Mouse (Mus musculus) neural tube, embryonic 13.5 days (tissue): ENCODE measurements around the gene Mdm2. TPM values are rescaled to one million over a fixed set of nuclear protein-coding genes. Genes with fewer than 3 reads are reported as not detected.
"Not testable (repeated sequence)": the region's sequence is repeated elsewhere in the genome, so short reads cannot be mapped to it uniquely, and the experiment has no call there.

Source experiments
- ATAC-seq: fragments of 200-750 bp; cut with Nextera tagmentation; 2 replicates; pipeline ENCODE4 v1.8.0; 2017; ENCODE audit warnings: low read depth, mild to moderate bottlenecking, moderate TSS enrichment, moderate library complexity
- H3K27ac ChIP-seq: fragments of 300-500 bp; sonication (generic); replicated peaks from 2 replicates; pipeline ENCODE4 v1.5.1; 2015; ENCODE audit warnings: moderate library complexity, mild to moderate bottlenecking, inconsistent platforms
- H3K27me3 ChIP-seq: fragments of 300-500 bp; sonication (generic); 2 replicates; pipeline ENCODE4 v1.6.1; 2015; ENCODE audit warnings: mild to moderate bottlenecking, inconsistent platforms
- H3K36me3 ChIP-seq: fragments of 300-500 bp; sonication (generic); 2 replicates; pipeline ENCODE4 v1.6.1; 2015; ENCODE audit warnings: mild to moderate bottlenecking, inconsistent platforms
- H3K4me1 ChIP-seq: fragments of 300-500 bp; sonication (generic); replicated peaks from 2 replicates; pipeline ENCODE4 v1.6.1; 2015; ENCODE audit warnings: inconsistent platforms
- H3K4me2 ChIP-seq: fragments of 300-500 bp; sonication (generic); 2 replicates; pipeline ENCODE4 v1.6.1; 2015; ENCODE audit warnings: inconsistent platforms, mild to moderate bottlenecking, moderate library complexity
- H3K4me3 ChIP-seq: fragments of 300-500 bp; sonication (generic); 2 replicates; pipeline ENCODE4 v1.5.1; 2015; ENCODE audit warnings: mild to moderate bottlenecking, inconsistent platforms
- H3K9ac ChIP-seq: fragments of 300-500 bp; sonication (generic); 2 replicates; pipeline ENCODE4 v1.6.1; 2015; ENCODE audit warnings: moderate library complexity, mild to moderate bottlenecking, inconsistent platforms
- H3K9me3 ChIP-seq: fragments of 300-500 bp; sonication (generic); 2 replicates; pipeline ENCODE4 v1.6.1; 2016; ENCODE audit warnings: inconsistent platforms
- WGBS: fragments of 180-500 bp; shearing (Covaris S2); methylation state at CpG from one replicate; pipeline ENCODE4 v1.1.7; 2015; 5-methylcytosine and 5-hydroxymethylcytosine counted together
- polyA plus RNA-seq: library from polyadenylated mRNA; unstranded; fragments of >200 nt; fragmentation: Nextera tagmentation; extraction: Ambion mirVana; gene quantifications from 2 replicates; pipeline ENCODE4 v1.2.1, GENCODE M21; 2015

Mdm2 gene
- polyA plus RNA-seq, 1 experiment from 2014 or later = 52.5 TPM

- H3K9ac ChIP-seq = peak within 1 kb of the TSS; percentile 81
- peak within 1 kb of the TSS; percentile 81 for H3K4me2 ChIP-seq
- H3K36me3 ChIP-seq = peaks cover 31% of the 10 kb centered on the region
- peak; percentile 98 for ATAC-seq
- peak within 1 kb of the TSS; percentile 66 for H3K4me3 ChIP-seq
- H3K4me1 ChIP-seq = peaks cover 31% of the 10 kb centered on the region
- 15% methylated on average over 42 of the region's 46 CpGs for WGBS
- no peaks in the 10 kb centered on the region for H3K27me3 ChIP-seq
- peak within 1 kb of the TSS; percentile 49 for H3K27ac ChIP-seq
- H3K9me3 ChIP-seq = no peaks in the 10 kb centered on the region
These were observed 35.8 kb upstream of the Mdm2 start, which contains the start of gene Slc35e3 for GRCm38 (mm10) chr10:117746297-117746883. TSS of gene Slc35e3 (minus strand) at chr10:117746365.

- peak overlapping the region; percentile 81 for H3K4me2 ChIP-seq
- ATAC-seq = peak; percentile 71
- 2% methylated on average over 14 of the region's 46 CpGs for WGBS
- H3K36me3 ChIP-seq = peaks cover 29% of the 10 kb centered on the region
- H3K27me3 ChIP-seq, H3K9me3 ChIP-seq: not testable (repeated sequence)
- peaks cover 33% of the 10 kb centered on the region for H3K4me1 ChIP-seq
- peak overlapping the region; percentile 81 for H3K9ac ChIP-seq
- H3K4me3 ChIP-seq = peak overlapping the region; percentile 66
- peak overlapping the region; percentile 49 for H3K27ac ChIP-seq
These were observed 35.2 kb upstream of the Mdm2 start for GRCm38 (mm10) chr10:117745570-117746296.

GRCm38 (mm10) chr10:117743917-117744316 is 33.4 kb upstream of the Mdm2 start:
- Histone ChIP-seq H3K9me3 (no peaks in the 10 kb centered on the region), H3K36me3 (peaks cover 33% of the 10 kb centered on the region), H3K4me2 (peak overlapping the region; percentile 81), H3K4me1 (peaks cover 33% of the 10 kb centered on the region), H3K9ac (no peak overlapping the region), H3K4me3 (peak overlapping the region; percentile 66; the same call in 1 of the 2 replicates), H3K27me3 (no peaks in the 10 kb centered on the region), H3K27ac (peak overlapping the region; percentile 18; the same call in 1 of the 2 replicates)
- 82% methylated on average over 4 of the region's 4 CpGs for WGBS
- no peak for ATAC-seq

DNA sequence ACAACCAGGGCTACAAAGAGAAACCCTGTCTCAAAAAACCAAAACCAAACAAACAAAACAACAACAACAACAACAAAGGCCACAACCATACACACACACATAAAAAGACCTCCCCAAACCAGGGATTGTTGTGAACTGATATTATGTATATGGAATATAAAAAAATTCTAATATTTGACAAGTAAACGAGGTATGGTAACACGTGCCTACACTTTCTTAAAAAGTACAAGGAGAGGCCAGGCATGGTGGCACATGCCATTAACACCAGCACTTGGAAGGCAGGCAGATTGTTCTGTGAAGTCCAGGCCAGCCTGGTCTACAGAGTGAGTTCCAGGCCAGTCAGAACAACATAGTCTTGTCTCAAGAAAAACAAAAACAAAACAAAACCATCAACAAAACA is 32.6 kb upstream of the Mdm2 start:
- Histone ChIP-seq H3K36me3 (peaks cover 33% of the 10 kb centered on the region), H3K4me1 (peaks cover 33% of the 10 kb centered on the region), H3K4me2 (no peak overlapping the region), H3K9ac (no peak overlapping the region), H3K9me3 (no peaks in the 10 kb centered on the region), H3K27ac (no peak overlapping the region), H3K27me3 (no peaks in the 10 kb centered on the region), H3K4me3 (no peak overlapping the region)
- 94% methylated on average over 2 of the region's 2 CpGs for WGBS
- no peak for ATAC-seq

- WGBS = 91% methylated on average over 4 of the region's 4 CpGs
- peaks cover 38% of the 10 kb centered on the region for H3K36me3 ChIP-seq
- H3K9ac ChIP-seq = no peak overlapping the region
- no peak for ATAC-seq
- H3K27ac ChIP-seq = no peak overlapping the region
- H3K4me3 ChIP-seq = no peak overlapping the region
- H3K4me2 ChIP-seq = no peak overlapping the region
- H3K27me3 ChIP-seq = no peaks in the 10 kb centered on the region
- no peaks in the 10 kb centered on the region for H3K9me3 ChIP-seq
- H3K4me1 ChIP-seq = peaks cover 33% of the 10 kb centered on the region
These were observed 32.1 kb upstream of the Mdm2 start for GRCm38 (mm10) chr10:117742618-117743017.

DNA sequence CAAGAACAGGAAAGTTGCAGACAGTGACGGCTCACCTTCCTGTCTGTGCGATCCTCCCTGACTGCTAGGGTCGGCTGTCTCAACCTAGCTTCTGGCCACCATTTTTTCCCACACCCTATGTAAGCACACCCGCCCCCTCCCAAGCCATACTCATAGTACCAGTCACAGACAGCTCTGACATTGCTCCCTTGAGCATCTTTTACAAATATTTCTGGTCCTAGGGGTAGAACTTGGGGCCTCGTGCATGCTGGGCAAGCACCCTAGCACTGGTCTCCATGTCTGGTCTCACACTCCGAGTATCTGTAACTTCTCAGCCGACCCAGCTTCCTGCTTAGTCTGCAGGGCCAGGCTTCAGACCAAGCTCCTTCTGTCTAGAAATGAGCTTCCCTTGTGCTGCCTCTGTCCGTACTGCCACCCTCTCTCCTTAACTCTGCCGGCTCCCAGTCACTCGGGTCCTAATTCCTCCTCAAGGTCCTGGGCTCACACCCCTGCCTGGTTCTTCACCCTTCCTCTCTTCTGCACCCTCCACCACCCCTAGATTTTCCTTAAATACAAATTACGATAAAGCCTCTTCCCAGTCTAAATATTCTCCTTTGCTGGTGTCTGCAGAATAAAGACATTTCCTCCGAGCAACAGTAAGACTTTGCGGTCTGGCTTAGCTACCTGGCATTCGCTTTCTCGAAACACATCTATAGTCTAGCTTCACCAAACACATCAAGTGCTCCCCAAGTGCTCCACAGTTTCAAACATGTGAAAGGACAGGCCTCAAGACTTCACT is 31.3 kb upstream of the Mdm2 start:
- 0 out of 2 replicates have a peak overlapping the region, but pooled peaks have one; percentile 13 for H3K4me2 ChIP-seq
- peaks cover 45% of the 10 kb centered on the region for H3K36me3 ChIP-seq
- no peak for ATAC-seq
- peaks cover 33% of the 10 kb centered on the region for H3K4me1 ChIP-seq
- no peaks in the 10 kb centered on the region for H3K9me3 ChIP-seq
- 0 out of 2 replicates have a peak overlapping the region, but pooled peaks have one; percentile 9 for H3K27ac ChIP-seq
- no peak overlapping the region for H3K4me3 ChIP-seq
- WGBS = 87% methylated on average over 15 of the region's 15 CpGs
- H3K9ac ChIP-seq = 0 out of 2 replicates have a peak overlapping the region, but pooled peaks have one; percentile 6
- no peaks in the 10 kb centered on the region for H3K27me3 ChIP-seq

- no peak overlapping the region for H3K9ac ChIP-seq
- peaks cover 55% of the 10 kb centered on the region for H3K36me3 ChIP-seq
- peaks cover 33% of the 10 kb centered on the region for H3K4me1 ChIP-seq
- H3K4me2 ChIP-seq = no peak overlapping the region
- WGBS = 87% methylated on average over 9 of the region's 9 CpGs
- no peaks in the 10 kb centered on the region for H3K9me3 ChIP-seq
- H3K27ac ChIP-seq = no peak overlapping the region
- ATAC-seq = no peak
- H3K4me3 ChIP-seq = no peak overlapping the region
- H3K27me3 ChIP-seq = no peaks in the 10 kb centered on the region
These were observed 30.4 kb upstream of the Mdm2 start for GRCm38 (mm10) chr10:117740921-117741320.

DNA sequence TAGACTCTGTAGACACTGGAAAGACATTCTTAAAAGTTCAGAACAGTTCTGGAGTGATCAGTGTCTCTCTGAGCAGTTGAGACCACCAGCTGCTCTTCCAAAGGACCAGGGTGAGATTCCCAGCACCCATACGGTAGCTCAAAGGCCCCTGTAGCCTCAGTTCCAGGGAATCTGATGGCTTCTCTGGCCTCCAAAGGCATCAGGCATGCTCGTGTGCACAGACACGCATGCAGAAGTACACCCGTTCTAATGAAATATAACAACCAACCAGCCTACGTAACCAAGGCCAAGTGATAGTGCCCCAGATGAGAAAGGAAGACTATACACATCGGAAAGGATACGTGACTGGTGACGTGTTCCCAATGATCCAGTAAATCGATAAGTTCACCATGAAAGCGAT is 29.6 kb upstream of the Mdm2 start:
- WGBS = 96% methylated on average over 10 of the region's 10 CpGs
- peaks cover 56% of the 10 kb centered on the region for H3K36me3 ChIP-seq

GRCm38 (mm10) chr10:117739648-117739948 is 29.0 kb upstream of the Mdm2 start:
- Histone ChIP-seq H3K27me3 (no peaks in the 10 kb centered on the region), H3K9ac (no peak overlapping the region), H3K27ac (no peak overlapping the region), H3K4me3 (no peak overlapping the region), H3K36me3 (peaks cover 56% of the 10 kb centered on the region), H3K4me2 (no peak overlapping the region), H3K9me3 (no peaks in the 10 kb centered on the region), H3K4me1 (peaks cover 24% of the 10 kb centered on the region)
- WGBS = 97% methylated on average over 6 of the region's 6 CpGs
- no peak for ATAC-seq

More for the DNA sequence above, 29.6 kb upstream of the Mdm2 start:
- Histone ChIP-seq H3K4me3 (no peak overlapping the region), H3K9ac (no peak overlapping the region), H3K27ac (no peak overlapping the region), H3K27me3 (no peaks in the 10 kb centered on the region), H3K4me2 (no peak overlapping the region), H3K9me3 (no peaks in the 10 kb centered on the region), H3K4me1 (peaks cover 29% of the 10 kb centered on the region)
- no peak for ATAC-seq

DNA sequence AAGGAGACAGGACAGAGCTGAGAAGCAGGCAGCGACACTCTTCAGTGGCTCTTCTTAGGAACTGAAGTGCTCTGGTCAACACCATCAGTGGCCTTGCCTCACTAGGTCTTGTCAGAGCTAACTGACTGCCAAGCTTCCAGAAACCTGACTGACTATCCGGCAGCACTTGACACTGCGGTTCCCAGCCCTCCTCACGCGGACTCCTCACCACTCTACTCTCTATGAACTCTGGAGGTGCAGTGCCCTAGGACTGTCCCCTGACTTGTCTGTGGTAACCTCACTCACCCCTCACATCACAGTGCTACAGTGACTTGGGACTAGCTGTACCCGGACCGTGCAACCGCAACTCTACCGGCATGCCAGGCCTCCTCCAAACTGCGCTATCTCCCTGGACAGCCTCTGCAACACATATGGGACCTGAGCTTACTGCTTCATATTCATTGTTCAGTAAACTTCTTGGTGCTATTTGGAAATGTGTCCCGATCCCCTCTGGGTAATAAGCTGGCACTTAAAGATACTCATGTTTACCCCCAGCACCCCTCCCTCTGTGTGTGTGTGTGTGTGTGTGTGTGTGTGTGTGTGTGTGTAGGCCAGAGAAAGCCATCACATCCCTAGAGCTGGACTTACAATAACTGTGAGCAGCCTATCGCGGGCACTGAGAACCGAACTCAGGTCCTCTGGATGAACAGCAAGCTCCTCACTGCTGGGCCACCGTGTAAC is 28.5 kb upstream of the Mdm2 start:
- no peaks in the 10 kb centered on the region for H3K9me3 ChIP-seq
- no peak overlapping the region for H3K4me2 ChIP-seq
- H3K4me3 ChIP-seq = no peak overlapping the region
- no peak overlapping the region for H3K9ac ChIP-seq
- peaks cover 56% of the 10 kb centered on the region for H3K36me3 ChIP-seq
- H3K27ac ChIP-seq = no peak overlapping the region
- H3K27me3 ChIP-seq = no peaks in the 10 kb centered on the region
- ATAC-seq = no peak
- WGBS = 93% methylated on average over 15 of the region's 15 CpGs
- H3K4me1 ChIP-seq = peaks cover 19% of the 10 kb centered on the region

DNA sequence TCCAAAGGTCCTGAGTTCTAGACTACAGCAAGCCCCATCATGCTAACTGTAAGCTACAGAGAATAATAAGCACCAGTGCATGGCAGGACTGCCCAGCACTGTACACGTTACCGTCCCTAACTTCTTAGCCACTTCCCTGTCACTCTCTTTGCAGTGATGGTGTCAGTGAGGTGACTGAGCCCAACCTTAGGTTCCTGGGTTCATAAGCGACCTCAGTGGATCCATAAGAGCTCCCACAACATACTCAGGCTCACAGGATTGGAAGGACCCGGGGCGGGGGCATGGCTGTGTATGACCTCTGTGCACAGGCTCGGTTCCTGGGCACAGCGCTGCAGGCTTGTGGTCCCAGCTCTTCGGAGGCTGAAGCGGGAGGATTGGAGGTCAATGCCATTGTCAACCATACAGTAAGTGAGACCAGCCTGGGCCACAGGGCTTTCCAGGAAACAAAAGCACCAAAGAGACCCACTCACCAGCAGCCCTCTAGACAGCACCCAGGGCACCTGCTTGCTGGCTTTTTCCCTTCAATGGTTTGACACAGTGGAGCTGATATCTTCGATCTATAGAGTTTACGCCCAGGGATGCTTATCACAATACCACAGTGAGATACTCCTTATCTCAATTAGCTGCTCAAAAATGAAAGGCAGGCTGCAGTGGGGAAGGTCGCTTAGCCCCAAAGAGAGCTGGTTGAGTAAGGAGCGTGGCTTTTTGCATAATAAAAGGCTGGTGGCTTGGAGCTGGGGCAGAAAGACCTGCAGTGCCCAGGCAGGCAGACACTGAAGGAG is 27.8 kb upstream of the Mdm2 start:
- no peak overlapping the region for H3K27ac ChIP-seq
- H3K9ac ChIP-seq = no peak overlapping the region
- no peak for ATAC-seq
- H3K9me3 ChIP-seq = no peaks in the 10 kb centered on the region
- WGBS = 89% methylated on average over 13 of the region's 13 CpGs
- peaks cover 58% of the 10 kb centered on the region for H3K36me3 ChIP-seq
- H3K27me3 ChIP-seq = no peaks in the 10 kb centered on the region
- peaks cover 11% of the 10 kb centered on the region for H3K4me1 ChIP-seq
- H3K4me3 ChIP-seq = no peak overlapping the region
- no peak overlapping the region for H3K4me2 ChIP-seq
